Mouse (Mus musculus): ENCODE measurements around the gene 4930535I16Rik. TPM values are rescaled to one million over a fixed set of nuclear protein-coding genes. Genes with fewer than 3 reads are reported as not detected.

The 4930535I16Rik gene
- polyA plus RNA-seq, 1 experiment from 2014 or later, result not detected

DNA sequence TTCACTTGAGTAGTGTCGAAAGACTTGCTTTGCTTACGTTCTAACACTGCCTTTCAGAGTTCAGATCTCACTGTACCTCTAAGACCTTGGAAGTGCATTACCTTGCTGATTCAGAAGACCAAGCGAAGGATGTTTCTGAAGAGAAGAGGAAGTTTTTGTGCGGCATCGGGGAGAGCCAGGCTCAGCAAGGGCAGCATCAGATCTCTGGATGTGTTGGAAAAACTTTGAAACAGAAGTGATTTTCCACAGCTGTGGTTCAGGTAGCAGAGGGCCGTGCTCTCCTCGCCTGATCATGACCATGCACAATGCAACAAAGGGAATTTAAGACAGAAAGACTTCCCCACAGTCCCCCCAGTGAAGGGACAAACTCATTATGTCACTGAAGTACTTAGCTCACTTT, 18.2 kb upstream of the 4930535I16Rik start:
- peak; percentile 64 for DNase-seq (ENCODE audit: low spot score)
- Histone ChIP-seq H3K27me3 (ENCODE audit: insufficient read depth, poor library complexity, severe bottlenecking) (no peaks in the 10 kb centered on the region), H3K4me1 (no peaks in the 10 kb centered on the region), H3K36me3 (peaks cover 55% of the 10 kb centered on the region), H3K4me3 (no peak overlapping the region), H3K27ac (no peak overlapping the region), H3K9me3 (no peaks in the 10 kb centered on the region)
- WGBS, result 87% methylated on average over 7 of the region's 7 CpGs

DNA sequence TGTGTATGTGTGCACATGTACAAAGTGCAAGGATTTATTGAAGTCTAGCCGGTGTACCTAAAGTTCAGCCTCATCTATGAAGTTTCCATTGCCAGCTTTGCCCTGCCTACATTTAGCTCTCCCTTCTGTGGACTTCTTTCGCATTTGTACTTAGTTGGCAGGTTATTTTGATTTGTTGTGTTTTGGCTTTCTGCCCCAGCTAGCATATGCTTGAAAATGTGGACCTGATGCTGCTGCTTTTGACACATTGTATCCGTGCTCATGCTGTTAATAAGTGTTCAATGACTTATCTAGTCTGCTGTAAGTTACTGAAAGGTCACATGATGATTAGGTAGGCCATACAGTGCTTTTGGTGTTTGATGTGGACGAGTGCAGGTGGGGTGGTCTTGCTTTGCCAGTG, 16.5 kb upstream of the 4930535I16Rik start:
- DNase-seq (ENCODE audit: low spot score), result peak; percentile 9
- no peak overlapping the region for H3K27ac ChIP-seq
- H3K9me3 ChIP-seq, result no peaks in the 10 kb centered on the region
- no peaks in the 10 kb centered on the region for H3K4me1 ChIP-seq
- H3K27me3 ChIP-seq (ENCODE audit: insufficient read depth, poor library complexity, severe bottlenecking), result no peaks in the 10 kb centered on the region
- H3K4me3 ChIP-seq, result no peak overlapping the region
- peaks cover 73% of the 10 kb centered on the region for H3K36me3 ChIP-seq
- 92% methylated on average over 4 of the region's 4 CpGs for WGBS

DNA sequence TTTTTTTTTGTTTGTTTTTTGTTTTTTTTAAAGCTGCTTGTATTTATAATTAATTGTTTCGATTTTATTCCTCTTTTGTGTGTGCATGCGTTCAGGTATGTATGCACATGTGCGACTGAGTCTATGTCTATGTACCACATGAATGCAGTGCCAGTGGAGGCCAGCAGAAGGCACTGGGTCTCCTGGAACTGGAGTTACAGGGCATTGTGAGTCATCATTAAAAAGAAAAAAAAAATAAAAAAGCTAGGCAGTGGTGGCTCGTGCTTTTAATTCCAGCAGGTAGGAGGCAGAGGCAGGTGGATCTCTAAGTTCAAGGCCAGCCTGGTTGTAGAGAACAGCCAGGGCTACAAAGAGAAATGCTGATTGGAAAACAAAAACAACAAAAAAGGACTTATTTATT, 12.2 kb upstream of the 4930535I16Rik start:
- no peak overlapping the region for H3K27ac ChIP-seq
- H3K9me3 ChIP-seq, result no peaks in the 10 kb centered on the region
- peaks cover 83% of the 10 kb centered on the region for H3K36me3 ChIP-seq
- H3K4me1 ChIP-seq, result no peaks in the 10 kb centered on the region
- 95% methylated on average over 4 of the region's 4 CpGs for WGBS
- no peaks in the 10 kb centered on the region for H3K27me3 ChIP-seq (ENCODE audit: insufficient read depth, poor library complexity, severe bottlenecking)
- H3K4me3 ChIP-seq, result no peak overlapping the region
- no peak for DNase-seq (ENCODE audit: low spot score)

DNA sequence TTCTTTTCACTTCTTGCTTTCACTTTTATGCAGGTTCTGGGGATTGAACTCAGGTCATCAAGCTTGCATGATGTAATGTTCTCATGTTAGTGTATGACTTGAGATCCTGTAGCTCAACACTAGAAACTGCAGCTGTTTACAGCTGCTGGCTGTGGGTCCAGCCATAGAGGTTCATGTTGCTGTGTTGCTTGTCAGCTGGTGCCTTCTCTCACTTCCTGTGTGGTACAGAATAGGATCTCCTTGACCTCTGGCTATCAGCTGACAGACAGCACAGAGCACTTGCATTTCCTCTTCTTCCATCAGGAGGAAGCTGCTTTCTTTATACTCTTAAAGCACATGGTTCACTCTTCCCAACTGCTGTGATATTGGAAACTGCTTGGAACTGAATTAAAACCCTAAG, 10.1 kb upstream of the 4930535I16Rik start:
- H3K36me3 ChIP-seq, result peaks cover 86% of the 10 kb centered on the region
- no peak overlapping the region for H3K4me3 ChIP-seq
- H3K9me3 ChIP-seq, result no peaks in the 10 kb centered on the region
- no peak for DNase-seq (ENCODE audit: low spot score)
- no peaks in the 10 kb centered on the region for H3K4me1 ChIP-seq
- no peak overlapping the region for H3K27ac ChIP-seq
- no peaks in the 10 kb centered on the region for H3K27me3 ChIP-seq (ENCODE audit: insufficient read depth, poor library complexity, severe bottlenecking)

DNA sequence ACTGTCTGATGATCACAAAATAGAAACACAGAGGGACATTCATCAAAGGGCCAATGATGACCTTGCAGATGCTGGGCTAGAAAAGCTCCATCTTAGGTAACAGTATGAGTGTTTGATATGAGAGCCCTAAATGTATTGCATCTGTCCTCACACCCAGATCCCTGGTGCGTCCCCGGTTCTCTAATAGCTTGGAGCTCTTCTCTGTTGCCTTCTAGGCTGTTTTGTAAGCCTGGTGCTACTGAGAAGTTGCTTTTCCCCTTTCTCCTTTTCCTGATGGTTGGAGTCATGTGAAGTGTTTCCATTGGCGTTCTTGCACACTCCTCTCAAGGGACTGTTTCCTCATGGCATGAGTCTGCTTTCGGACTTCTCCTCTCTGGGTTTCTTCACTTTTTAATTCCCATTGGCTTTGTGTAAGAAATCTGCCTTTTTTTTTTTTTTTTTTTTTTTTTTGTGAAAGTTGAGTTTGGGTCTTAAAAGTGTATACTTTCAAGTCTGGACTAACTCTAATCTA, 3.3 kb upstream of the 4930535I16Rik start:
- no peaks in the 10 kb centered on the region for H3K27me3 ChIP-seq (ENCODE audit: insufficient read depth, poor library complexity, severe bottlenecking)
- 95% methylated on average over 4 of the region's 4 CpGs for WGBS
- peaks cover 54% of the 10 kb centered on the region for H3K36me3 ChIP-seq
- no peaks in the 10 kb centered on the region for H3K9me3 ChIP-seq
- no peak overlapping the region for H3K4me3 ChIP-seq
- no peak for DNase-seq (ENCODE audit: low spot score)
- H3K27ac ChIP-seq, result no peak overlapping the region
- peaks cover 18% of the 10 kb centered on the region for H3K4me1 ChIP-seq

DNA sequence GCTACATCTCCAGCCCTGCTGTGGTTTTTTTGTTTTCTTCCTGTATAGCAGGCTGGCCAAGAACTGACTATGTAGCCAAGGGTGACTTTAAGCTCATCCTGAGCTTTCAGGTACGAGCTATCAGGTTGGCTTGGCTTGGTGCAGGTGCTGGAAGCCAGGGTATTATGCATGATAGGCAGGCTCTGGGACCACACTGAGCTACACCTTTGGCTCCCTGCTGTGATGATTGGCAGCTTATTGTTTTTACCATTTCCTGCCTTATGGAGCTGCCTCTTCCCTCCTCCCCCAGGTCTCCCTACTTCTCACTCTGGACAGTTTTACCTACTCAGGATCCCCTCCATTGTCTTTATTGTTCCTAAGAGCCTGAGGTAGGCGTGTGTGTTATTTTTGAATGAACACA, 1.0 kb upstream of the 4930535I16Rik start:
- Histone ChIP-seq H3K4me1 (peaks cover 24% of the 10 kb centered on the region), H3K36me3 (peaks cover 39% of the 10 kb centered on the region), H3K27ac (no peak overlapping the region), H3K4me3 (peak overlapping the region; percentile 98), H3K27me3 (ENCODE audit: insufficient read depth, poor library complexity, severe bottlenecking) (no peaks in the 10 kb centered on the region), H3K9me3 (no peaks in the 10 kb centered on the region)
- 64% methylated on average over 2 of the region's 2 CpGs for WGBS
- no peak for DNase-seq (ENCODE audit: low spot score)

DNA sequence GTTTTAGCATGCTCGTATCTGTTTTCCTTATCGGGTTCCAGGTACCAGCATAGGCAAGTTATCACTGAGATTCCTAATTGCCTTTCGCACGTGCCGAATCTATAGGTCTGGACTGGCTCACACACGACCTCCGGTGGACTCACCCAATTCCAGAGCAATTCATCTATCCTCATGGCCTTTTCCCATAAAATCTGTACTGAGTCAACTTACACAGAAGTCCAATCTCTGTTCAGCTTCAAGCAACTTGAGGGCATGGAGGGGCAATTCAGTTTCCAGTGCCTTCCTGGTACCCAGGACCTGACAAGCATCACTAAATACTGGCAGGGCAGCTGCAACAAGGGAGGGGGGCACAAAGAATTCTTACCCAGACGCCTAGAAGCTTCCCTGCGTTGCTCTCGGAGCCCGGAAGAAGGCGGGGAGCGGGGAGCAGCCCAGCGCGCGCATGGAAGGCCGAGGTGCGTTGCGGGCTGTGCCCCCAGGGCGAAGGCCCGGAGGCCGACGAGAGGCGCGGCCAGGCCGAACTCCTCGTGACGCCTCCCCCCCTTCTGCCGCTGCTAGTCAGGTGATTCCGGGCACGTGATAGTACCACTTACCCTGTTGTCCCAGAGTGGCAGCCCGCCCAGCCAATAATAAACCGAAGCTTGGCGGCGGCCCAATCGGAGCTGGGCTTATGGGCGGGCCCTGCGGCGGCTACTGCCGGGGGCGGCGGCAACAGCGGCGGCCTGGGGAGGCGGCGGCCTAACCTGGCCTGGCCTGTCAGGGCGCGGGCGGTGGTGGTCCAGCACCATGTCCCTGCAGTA, 874 bp downstream of the 4930535I16Rik start, which contains the start of gene Rragc:
Rragc (plus strand) TSS at position 699 of the 800 bp plus-strand sequence.
- Histone ChIP-seq H3K4me1 (peaks cover 24% of the 10 kb centered on the region), H3K36me3 (peaks cover 38% of the 10 kb centered on the region), H3K27ac (peak within 1 kb of the TSS; percentile 95), H3K9me3 (no peaks in the 10 kb centered on the region), H3K27me3 (ENCODE audit: insufficient read depth, poor library complexity, severe bottlenecking) (no peaks in the 10 kb centered on the region), H3K4me3 (peak within 1 kb of the TSS; percentile 98)
- DNase-seq (ENCODE audit: low spot score), result peak; percentile 100
- under 1% methylated on average over 49 of the region's 49 CpGs for WGBS

DNA sequence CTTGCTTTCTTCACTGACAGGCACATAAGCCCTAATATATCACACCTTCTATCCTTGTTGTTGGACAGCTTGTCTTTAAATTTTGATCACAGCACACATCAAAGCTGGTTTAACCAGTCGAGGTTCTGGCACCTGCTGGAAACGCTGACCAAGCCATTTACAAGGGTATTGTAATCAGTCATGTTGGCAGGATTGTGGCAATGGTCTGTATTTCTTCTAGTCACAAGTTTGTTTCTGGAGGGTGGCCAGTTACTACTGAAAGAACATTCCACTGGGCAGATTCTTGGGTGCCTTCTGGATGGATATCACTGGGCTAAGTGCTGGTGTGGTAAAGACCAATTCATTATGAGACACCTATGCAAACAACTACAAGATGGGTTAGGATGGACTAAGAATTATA, 5.4 kb downstream of the 4930535I16Rik start:
- Histone ChIP-seq H3K9me3 (no peaks in the 10 kb centered on the region), H3K4me1 (peaks cover 10% of the 10 kb centered on the region), H3K4me3 (no peak overlapping the region), H3K27me3 (ENCODE audit: insufficient read depth, poor library complexity, severe bottlenecking) (no peaks in the 10 kb centered on the region), H3K36me3 (peaks cover 39% of the 10 kb centered on the region), H3K27ac (no peak overlapping the region)
- DNase-seq (ENCODE audit: low spot score), result no peak
- 71% methylated on average over 2 of the region's 2 CpGs for WGBS

DNA sequence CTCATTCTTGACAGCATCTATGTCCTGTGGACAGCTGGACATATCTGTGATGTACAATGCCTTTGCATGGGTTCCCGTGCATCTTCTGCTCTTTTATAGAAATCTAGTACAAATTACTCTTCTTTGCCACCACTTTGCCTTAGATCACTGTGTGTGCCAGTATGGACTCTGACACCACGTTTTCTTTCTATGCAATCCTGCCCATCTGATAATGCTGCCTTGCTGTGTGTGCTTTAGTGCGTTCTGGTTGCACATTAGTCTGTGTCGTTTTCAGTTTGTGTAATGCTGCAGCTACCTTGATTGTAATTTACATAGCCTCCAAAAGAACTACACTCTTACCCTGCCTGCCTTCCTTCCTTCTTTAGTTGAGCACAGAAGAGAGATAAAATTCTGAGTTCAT, 6.3 kb downstream of the 4930535I16Rik start:
- H3K27ac ChIP-seq, result no peak overlapping the region
- no peaks in the 10 kb centered on the region for H3K9me3 ChIP-seq
- H3K4me3 ChIP-seq, result no peak overlapping the region
- H3K27me3 ChIP-seq (ENCODE audit: insufficient read depth, poor library complexity, severe bottlenecking), result no peaks in the 10 kb centered on the region
- WGBS, result 90% methylated on average over 4 of the region's 4 CpGs
- peaks cover 10% of the 10 kb centered on the region for H3K4me1 ChIP-seq
- H3K36me3 ChIP-seq, result peaks cover 39% of the 10 kb centered on the region
- no peak for DNase-seq (ENCODE audit: low spot score)

DNA sequence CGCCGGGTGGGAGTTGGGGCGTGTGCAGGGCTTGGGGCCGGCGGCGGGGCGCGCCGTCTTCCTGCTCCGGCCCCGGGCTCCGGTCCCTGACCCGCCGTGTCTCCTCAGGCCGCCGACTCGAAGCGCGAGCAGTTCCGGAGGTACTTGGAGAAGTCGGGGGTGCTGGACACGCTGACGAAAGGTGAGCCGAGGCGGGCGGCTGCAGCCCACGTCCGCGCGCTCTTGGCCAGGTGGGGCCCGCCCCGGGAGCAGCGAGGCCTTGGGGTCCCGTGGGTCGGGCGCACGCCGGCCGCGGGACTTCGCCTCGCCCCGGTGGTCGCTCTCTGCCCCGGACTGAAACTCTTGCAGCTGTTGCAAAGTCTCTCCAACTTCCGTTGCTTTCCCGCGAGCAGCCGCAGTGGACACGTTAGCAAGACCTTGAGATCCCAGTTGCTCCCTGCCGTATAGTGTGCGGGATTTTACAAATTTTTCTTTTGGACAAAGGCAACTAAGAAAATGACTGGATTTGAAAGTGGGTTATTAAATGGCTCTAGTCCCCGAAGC, 12.6 kb downstream of the 4930535I16Rik start:
- H3K4me3 ChIP-seq, result peak overlapping the region; percentile 90
- DNase-seq (ENCODE audit: low spot score), result peak; percentile 85
- H3K9me3 ChIP-seq, result no peaks in the 10 kb centered on the region
- H3K27ac ChIP-seq, result peak overlapping the region; percentile 89
- H3K4me1 ChIP-seq, result peaks cover 10% of the 10 kb centered on the region
- peaks cover 9% of the 10 kb centered on the region; the same call in 1 of the 2 replicates for H3K36me3 ChIP-seq
- under 1% methylated on average over 52 of the region's 53 CpGs for WGBS
- H3K27me3 ChIP-seq (ENCODE audit: insufficient read depth, poor library complexity, severe bottlenecking), result no peaks in the 10 kb centered on the region

DNA sequence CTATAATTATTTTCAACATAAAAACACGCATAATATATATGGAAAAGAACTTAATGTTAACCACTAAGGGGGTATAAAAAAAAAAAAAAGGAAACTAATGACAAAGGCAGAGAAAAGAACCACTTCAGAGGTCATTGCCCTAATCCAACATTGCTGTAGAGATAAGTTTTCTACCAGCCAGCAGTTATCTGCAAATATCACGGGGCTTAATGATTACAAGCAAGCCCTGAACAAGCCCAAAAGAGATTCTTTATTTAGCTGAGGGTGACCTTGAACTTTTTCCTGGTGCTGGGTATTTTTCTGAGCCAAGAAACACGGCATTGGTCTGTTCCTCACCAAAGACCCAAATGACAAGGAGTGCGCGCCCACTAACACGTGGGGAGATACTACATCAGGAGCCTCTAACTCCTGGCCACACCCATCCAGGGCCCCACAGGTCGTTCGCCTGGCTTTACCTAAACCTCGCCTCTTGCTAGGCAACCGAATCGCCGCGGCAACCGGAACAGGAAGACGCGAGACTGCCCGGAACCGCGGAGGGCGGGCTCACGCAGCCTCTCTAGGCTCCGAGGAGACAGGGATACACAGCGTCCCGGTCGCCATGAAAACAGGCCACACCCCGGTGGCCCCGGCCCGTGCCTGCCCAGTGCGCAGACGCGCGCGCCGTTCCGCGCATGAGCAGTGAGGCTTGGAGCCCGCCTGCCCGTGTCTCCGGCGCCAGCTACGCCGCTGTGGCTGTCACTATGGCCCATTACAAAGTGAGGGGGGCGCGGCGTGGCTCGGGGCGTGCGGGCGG, 13.3 kb downstream of the 4930535I16Rik start, which contains the start of gene Mycbp:
Mycbp (plus strand) TSS at position 500 of the 793 bp plus-strand sequence.
- peak within 1 kb of the TSS; percentile 90 for H3K4me3 ChIP-seq
- WGBS, result 1% methylated on average over 49 of the region's 49 CpGs

DNA sequence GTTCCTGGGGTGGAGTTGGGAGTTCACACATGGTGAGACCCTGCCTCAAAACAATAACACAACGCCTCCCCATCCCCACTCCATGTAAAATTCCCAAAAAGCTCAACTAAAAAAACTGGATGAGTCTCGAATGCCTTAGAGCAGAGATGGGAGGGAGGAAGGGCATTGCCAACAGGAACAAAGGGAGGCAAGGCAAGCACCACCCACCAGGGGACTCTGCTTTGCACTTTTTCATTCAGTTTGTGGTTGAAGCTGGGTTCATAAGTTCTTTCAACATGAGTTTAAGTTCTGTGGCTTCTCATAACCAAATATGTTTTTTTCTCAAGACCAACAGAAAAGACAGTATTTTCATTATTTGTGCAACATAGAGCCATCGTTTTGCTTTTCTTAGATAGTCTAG, 14.4 kb downstream of the 4930535I16Rik start:
- H3K27ac ChIP-seq, result no peak overlapping the region
- 84% methylated on average over 3 of the region's 3 CpGs for WGBS
- no peaks in the 10 kb centered on the region for H3K27me3 ChIP-seq (ENCODE audit: insufficient read depth, poor library complexity, severe bottlenecking)
- no peak overlapping the region for H3K4me3 ChIP-seq
- H3K36me3 ChIP-seq, result no peaks in the 10 kb centered on the region
- DNase-seq (ENCODE audit: low spot score), result no peak
- H3K4me1 ChIP-seq, result peaks cover 10% of the 10 kb centered on the region
- no peaks in the 10 kb centered on the region for H3K9me3 ChIP-seq

More for the DNA sequence above, 13.3 kb downstream of the 4930535I16Rik start, which contains the start of gene Mycbp:
- peak within 1 kb of the TSS; percentile 89 for H3K27ac ChIP-seq
- peaks cover 10% of the 10 kb centered on the region for H3K4me1 ChIP-seq
- DNase-seq (ENCODE audit: low spot score), result peak; percentile 100
- 0 out of 2 replicates have a peak, but pooled peaks cover 3% of the 10 kb centered on the region for H3K36me3 ChIP-seq
- no peaks in the 10 kb centered on the region for H3K9me3 ChIP-seq
- no peaks in the 10 kb centered on the region for H3K27me3 ChIP-seq (ENCODE audit: insufficient read depth, poor library complexity, severe bottlenecking)

Measured in heart, embryonic 10.5 days (tissue).